Mouse (Mus musculus) limb, embryonic 10.5 days (tissue): Measurements from ENCODE around the gene Rnf223. TPM values are rescaled to one million over a fixed set of nuclear protein-coding genes. Genes with fewer than 3 reads are reported as not detected.
"Not testable (repeated sequence)": the region's sequence is repeated elsewhere in the genome, so short reads cannot be mapped to it uniquely, and the experiment has no call there.

Source experiments
- DNase-seq: peaks from one replicate; pipeline ENCODE4 v3.0.0-alpha.2; 2017; ENCODE audit warnings: low spot score
- H3K27ac ChIP-seq: fragments of 300-500 bp; sonication (generic); 2 replicates; pipeline ENCODE4 v1.5.1; 2016; ENCODE audit warnings: mild to moderate bottlenecking
- H3K27me3 ChIP-seq: fragments of 300-500 bp; sonication (generic); 2 replicates; pipeline ENCODE4 v1.6.1; 2016; ENCODE audit warnings: low read depth, mild to moderate bottlenecking; ENCODE audit not compliant: poor library complexity, severe bottlenecking
- H3K36me3 ChIP-seq: fragments of 300-500 bp; sonication (generic); 2 replicates; pipeline ENCODE4 v1.6.1; 2016; ENCODE audit warnings: mild to moderate bottlenecking, moderate library complexity
- H3K4me1 ChIP-seq: fragments of 300-500 bp; sonication (generic); 2 replicates; pipeline ENCODE4 v1.6.1; 2016
- H3K4me3 ChIP-seq: fragments of 300-500 bp; sonication (generic); 2 replicates; pipeline ENCODE4 v1.5.1; 2016; ENCODE audit warnings: mild to moderate bottlenecking, moderate library complexity
- H3K9me3 ChIP-seq: fragments of 300-500 bp; sonication (generic); replicated peaks from 2 replicates; pipeline ENCODE4 v1.6.1; 2016; ENCODE audit warnings: mild to moderate bottlenecking
- WGBS: fragments of 180-500 bp; shearing (Covaris S2); methylation state at CpG from one replicate; pipeline ENCODE4 v1.1.7; 2016; 5-methylcytosine and 5-hydroxymethylcytosine counted together
- polyA plus RNA-seq: library from polyadenylated mRNA; unstranded; fragments of >200 nt; fragmentation: Nextera tagmentation; extraction: Ambion mirVana; gene quantifications from 2 replicates; pipeline ENCODE4 v1.2.1, GENCODE M21; 2016

Rnf223 gene
- polyA plus RNA-seq, 1 experiment from 2014 or later, result 0.96 TPM

- no peaks in the 10 kb centered on the region for H3K36me3 ChIP-seq
- WGBS, result 94% methylated on average over 14 of the region's 14 CpGs
- no peaks in the 10 kb centered on the region for H3K27me3 ChIP-seq
Measured at GRCm38 (mm10) chr4:156135801-156136200, 5.5 kb downstream of the Rnf223 start.

GRCm38 (mm10) chr4:156136285-156137100 lies 6.2 kb downstream of the Rnf223 start:
- Histone ChIP-seq H3K36me3 (no peaks in the 10 kb centered on the region), H3K4me1 (peaks cover 6% of the 10 kb centered on the region; the same call in 1 of the 2 replicates), H3K9me3 (no peaks in the 10 kb centered on the region; the same call in 1 of the 2 replicates), H3K27ac (no peak overlapping the region), H3K4me3 (no peak overlapping the region), H3K27me3 (no peaks in the 10 kb centered on the region)
- WGBS, result 94% methylated on average over 30 of the region's 30 CpGs
- no peak for DNase-seq

More at GRCm38 (mm10) chr4:156135801-156136200, 5.5 kb downstream of the Rnf223 start:
- no peak for DNase-seq
- Histone ChIP-seq H3K4me1 (peaks cover 6% of the 10 kb centered on the region; the same call in 1 of the 2 replicates), H3K27ac (no peak overlapping the region), H3K9me3 (no peaks in the 10 kb centered on the region; the same call in 1 of the 2 replicates), H3K4me3 (no peak overlapping the region)

- WGBS, result 89% methylated on average over 10 of the region's 10 CpGs
- H3K4me1 ChIP-seq, DNase-seq, H3K27ac ChIP-seq, H3K36me3 ChIP-seq, H3K27me3 ChIP-seq, H3K4me3 ChIP-seq, H3K9me3 ChIP-seq: not testable (repeated sequence)
Measured at GRCm38 (mm10) chr4:156150887-156151286, 20.6 kb downstream of the Rnf223 start.

GRCm38 (mm10) chr4:156154771-156155170 lies 24.5 kb downstream of the Rnf223 start:
- H3K4me1 ChIP-seq, result no peaks in the 10 kb centered on the region
- no peaks in the 10 kb centered on the region for H3K27me3 ChIP-seq
- no peak overlapping the region for H3K27ac ChIP-seq
- peaks cover 4% of the 10 kb centered on the region; the same call in 1 of the 2 replicates for H3K9me3 ChIP-seq
- 91% methylated on average over 3 of the region's 3 CpGs for WGBS
- H3K4me3 ChIP-seq, result no peak overlapping the region
- no peaks in the 10 kb centered on the region for H3K36me3 ChIP-seq
- no peak for DNase-seq

- Histone ChIP-seq H3K36me3 (peaks cover 98% of the 10 kb centered on the region), H3K4me3 (no peak overlapping the region), H3K4me1 (no peaks in the 10 kb centered on the region), H3K27ac (no peak overlapping the region), H3K9me3 (peaks cover 3% of the 10 kb centered on the region; the same call in 1 of the 2 replicates), H3K27me3 (no peaks in the 10 kb centered on the region)
- DNase-seq, result no peak
- 96% methylated on average over 9 of the region's 9 CpGs for WGBS
Measured at GRCm38 (mm10) chr4:156166477-156166876, 36.2 kb downstream of the Rnf223 start.

GRCm38 (mm10) chr4:156168611-156169010 lies 38.3 kb downstream of the Rnf223 start:
- Histone ChIP-seq H3K4me3 (no peak overlapping the region), H3K9me3 (no peaks in the 10 kb centered on the region), H3K36me3 (peaks cover 100% of the 10 kb centered on the region), H3K27ac (no peak overlapping the region), H3K27me3 (no peaks in the 10 kb centered on the region), H3K4me1 (no peaks in the 10 kb centered on the region)
- WGBS, result 92% methylated on average over 8 of the region's 8 CpGs
- DNase-seq, result no peak

GRCm38 (mm10) chr4:156169129-156169528 lies 38.8 kb downstream of the Rnf223 start:
- Histone ChIP-seq H3K4me1 (no peaks in the 10 kb centered on the region), H3K4me3 (no peak overlapping the region), H3K36me3 (peaks cover 100% of the 10 kb centered on the region), H3K9me3 (no peaks in the 10 kb centered on the region), H3K27ac (no peak overlapping the region), H3K27me3 (no peaks in the 10 kb centered on the region)
- DNase-seq, result no peak
- WGBS, result 93% methylated on average over 10 of the region's 10 CpGs

GRCm38 (mm10) chr4:156171828-156172227 lies 41.5 kb downstream of the Rnf223 start:
- no peaks in the 10 kb centered on the region for H3K4me1 ChIP-seq
- H3K9me3 ChIP-seq, result no peaks in the 10 kb centered on the region
- H3K4me3 ChIP-seq, result no peak overlapping the region
- no peaks in the 10 kb centered on the region for H3K27me3 ChIP-seq
- peaks cover 100% of the 10 kb centered on the region for H3K36me3 ChIP-seq
- H3K27ac ChIP-seq, result no peak overlapping the region
- no peak for DNase-seq
- WGBS, result 94% methylated on average over 11 of the region's 11 CpGs

- H3K27me3 ChIP-seq, result no peaks in the 10 kb centered on the region
- no peak overlapping the region for H3K27ac ChIP-seq
- peaks cover 93% of the 10 kb centered on the region for H3K36me3 ChIP-seq
- H3K9me3 ChIP-seq, result no peaks in the 10 kb centered on the region
- 90% methylated on average over 9 of the region's 9 CpGs for WGBS
- no peaks in the 10 kb centered on the region for H3K4me1 ChIP-seq
- no peak overlapping the region for H3K4me3 ChIP-seq
- DNase-seq, result no peak
Measured at GRCm38 (mm10) chr4:156177630-156178029, 47.3 kb downstream of the Rnf223 start.

Other genes with a start within 250 kb of the Rnf223 start
- gene Pusl1, start 238.7 kb upstream of the Rnf223 start, polyA plus RNA-seq, result 52.4 and 55.5 TPM in 2 replicates
- 20.9 and 25.3 TPM in 2 replicates for gene Acap3, start 238.7 kb upstream of the Rnf223 start, polyA plus RNA-seq
- 163 and 168 TPM in 2 replicates for gene Ube2j2, start 186.7 kb upstream of the Rnf223 start, polyA plus RNA-seq
- gene C1qtnf12, start 168.2 kb upstream of the Rnf223 start, polyA plus RNA-seq, result 23.4 and 24.5 TPM in 2 replicates
- gene B3galt6, start 137.9 kb upstream of the Rnf223 start, polyA plus RNA-seq, result 13.3 and 14.8 TPM in 2 replicates
- 143 and 149 TPM in 2 replicates for gene Sdf4, start 137.6 kb upstream of the Rnf223 start, polyA plus RNA-seq
- gene Tnfrsf4, start 116.7 kb upstream of the Rnf223 start, polyA plus RNA-seq, result 0.60 and 0.61 TPM in 2 replicates
- 1.2 and 1.5 TPM in 2 replicates for gene Tnfrsf18, start 104.3 kb upstream of the Rnf223 start, polyA plus RNA-seq
- 0.54 and 0.67 TPM in 2 replicates for gene Ttll10, start 71.1 kb upstream of the Rnf223 start, polyA plus RNA-seq
- 76.0 and 78.5 TPM in 2 replicates for gene 9430015G10Rik, start 20.5 kb upstream of the Rnf223 start, polyA plus RNA-seq
- 36.5 and 49.0 TPM in 2 replicates for gene Agrn, start 67.0 kb downstream of the Rnf223 start, polyA plus RNA-seq
- 0.20 and 0.45 TPM in 2 replicates for gene Isg15, start 70.3 kb downstream of the Rnf223 start, polyA plus RNA-seq
- gene AW011738, start 72.8 kb downstream of the Rnf223 start, polyA plus RNA-seq, result 1.1 and 1.2 TPM in 2 replicates
- gene Perm1, start 85.4 kb downstream of the Rnf223 start, polyA plus RNA-seq, result 0.18 and 0.29 TPM in 2 replicates
- 24.2 and 25.2 TPM in 2 replicates for gene Plekhn1, start 104.3 kb downstream of the Rnf223 start, polyA plus RNA-seq
- 103 and 141 TPM in 2 replicates for gene Noc2l, start 105.5 kb downstream of the Rnf223 start, polyA plus RNA-seq
- gene Samd11, start 125.1 kb downstream of the Rnf223 start, polyA plus RNA-seq, result 0.59 and 1.1 TPM in 2 replicates
- gene Vmn2r-ps159, start 200.6 kb downstream of the Rnf223 start, polyA plus RNA-seq, result not detected in 2 replicates